Mouse (Mus musculus) monocyte, adult 2 months (primary cell): ENCODE measurements around the gene Dtnb.
"Not testable (repeated sequence)": the region's sequence is repeated elsewhere in the genome, so short reads cannot be mapped to it uniquely, and the experiment has no call there.

Source experiments
- DNase-seq, 2 experiments: peaks; one replicate each; pipeline ENCODE4 v3.0.0; 2022; ENCODE audit warnings: low spot score in 2 of 2, low read depth in 1 of 2

Dtnb gene

DNA sequence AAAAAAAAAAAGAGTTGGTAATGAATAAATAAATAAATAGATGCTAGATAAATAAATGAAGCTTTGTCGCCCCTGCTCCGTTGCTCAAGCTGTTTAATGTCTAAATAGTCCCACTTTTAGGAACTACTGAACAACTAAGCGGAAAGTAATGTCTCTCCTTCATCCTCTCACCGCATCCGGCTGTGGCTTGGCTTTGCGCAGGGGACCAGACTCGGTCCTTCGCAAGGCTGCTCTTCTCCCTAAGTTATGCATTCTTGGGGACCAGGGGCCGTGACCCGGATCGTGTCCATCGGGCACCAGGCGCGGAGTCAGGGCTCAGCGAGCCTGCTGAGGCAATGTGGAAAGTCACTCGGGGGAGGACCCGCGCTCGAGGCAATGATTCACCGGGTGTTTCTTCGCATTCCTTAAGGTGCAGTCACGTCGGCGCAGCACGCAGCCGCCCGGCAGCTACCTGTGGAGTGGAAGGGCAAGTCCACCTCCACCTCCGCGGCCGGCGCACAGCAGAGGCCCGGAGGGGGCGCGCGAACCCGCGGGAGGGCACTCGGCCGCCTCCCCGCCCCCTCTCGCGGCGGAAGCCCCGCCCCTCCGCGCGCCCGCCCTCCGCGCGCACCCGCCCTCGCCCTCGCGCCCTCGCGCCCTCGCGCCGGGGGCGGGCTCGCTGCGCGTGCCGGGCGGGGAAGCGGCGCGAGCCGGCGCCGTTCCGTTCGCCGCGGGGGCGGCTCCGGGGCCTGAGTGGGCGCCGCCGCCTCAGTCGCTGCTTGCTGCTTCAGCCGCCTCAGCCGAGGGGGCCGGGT lies at the start of gene Dtnb:
Gene Dtnb (plus strand): TSS at position 595 of the 794 bp plus-strand sequence.
- DNase-seq = peak in 1 of 2 experiments; percentile 6

- no peak for DNase-seq
Observed at GRCm38 (mm10) chr12:3525536-3525935, 46.6 kb upstream of the Dtnb start.

DNA sequence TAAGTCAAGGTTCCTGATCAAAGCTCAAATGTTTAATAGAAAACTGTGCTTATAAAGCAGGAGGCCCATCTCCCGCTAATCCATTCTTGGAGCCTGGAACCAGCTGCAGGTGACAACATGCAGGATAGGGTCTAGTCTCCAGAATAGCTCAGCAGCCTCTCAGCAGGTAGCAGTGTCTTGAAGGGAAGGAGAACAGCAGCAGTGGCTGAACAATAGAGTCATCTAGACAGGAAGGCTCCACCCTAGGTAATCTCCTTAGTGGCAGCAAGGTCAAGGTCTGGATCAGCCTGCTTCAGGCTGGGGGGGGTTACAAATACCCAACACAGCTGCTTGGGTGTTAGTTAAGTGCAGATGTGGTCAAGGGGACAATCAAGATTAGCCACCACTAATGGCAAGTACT lies 36.7 kb upstream of the Dtnb start:
- DNase-seq = not testable (repeated sequence)

DNA sequence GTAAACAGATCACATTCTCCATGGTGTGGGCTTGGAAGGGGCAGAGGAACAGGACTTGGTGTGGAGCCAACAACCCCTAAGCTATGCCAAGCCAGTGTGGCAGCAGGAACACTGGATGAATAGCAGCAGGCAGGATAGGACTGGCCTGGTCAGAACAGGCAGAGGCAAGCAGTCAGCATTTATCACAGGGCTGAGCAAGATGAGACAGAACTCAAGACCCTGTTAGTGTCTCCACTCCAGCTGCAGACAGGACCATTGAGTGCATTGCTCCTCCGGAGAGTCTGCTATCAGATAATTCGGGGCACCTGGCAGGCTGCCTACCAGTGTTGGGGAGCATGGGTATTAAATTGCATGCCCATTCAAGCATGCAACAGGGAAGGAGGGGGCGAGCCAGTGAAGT lies 34.6 kb upstream of the Dtnb start:
- no peak for DNase-seq

DNA sequence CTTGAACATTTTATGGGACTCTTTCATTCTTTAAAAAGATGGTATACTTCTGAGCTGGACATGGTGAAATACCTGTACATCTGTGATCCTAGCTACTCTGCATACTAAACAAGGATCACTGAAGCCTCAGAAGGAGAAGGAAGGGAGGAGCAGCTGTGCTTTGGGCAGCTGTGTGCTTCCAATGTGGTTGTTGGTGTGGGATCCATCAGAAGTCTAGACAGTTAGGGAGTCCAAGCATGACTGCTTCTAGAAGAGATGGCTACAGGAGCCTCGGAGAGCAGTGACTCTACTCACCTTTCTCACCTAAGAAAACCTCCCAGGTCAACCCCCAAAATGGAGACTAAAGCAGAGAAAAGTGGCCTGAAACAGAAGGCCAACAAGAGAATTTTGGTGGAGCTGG lies 34.1 kb upstream of the Dtnb start:
- DNase-seq = no peak

- no peak for DNase-seq
Observed at GRCm38 (mm10) chr12:3539605-3540004, 32.6 kb upstream of the Dtnb start.

- no peak for DNase-seq
Observed at GRCm38 (mm10) chr12:3540871-3541270, 31.3 kb upstream of the Dtnb start.

DNA sequence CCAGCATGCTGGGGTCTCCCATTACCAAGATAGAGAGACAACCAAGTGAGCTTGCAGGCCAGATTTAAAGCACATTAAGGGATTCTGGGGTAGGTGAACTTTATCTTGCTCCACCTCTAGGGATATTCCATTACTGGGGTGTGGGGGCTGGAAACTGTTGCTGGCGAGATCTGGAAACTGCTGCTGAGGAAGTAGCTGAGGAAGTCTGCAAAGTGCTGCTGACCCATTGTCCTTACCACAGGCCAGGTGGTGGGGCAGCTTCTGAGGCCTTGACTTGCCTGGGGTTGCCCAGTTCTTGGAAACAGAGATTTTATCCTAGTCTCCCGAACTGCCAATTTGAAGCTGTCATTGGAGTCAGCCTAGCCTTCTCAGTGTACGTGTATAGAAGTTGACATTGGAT lies 26.7 kb upstream of the Dtnb start:
- DNase-seq = no peak

DNA sequence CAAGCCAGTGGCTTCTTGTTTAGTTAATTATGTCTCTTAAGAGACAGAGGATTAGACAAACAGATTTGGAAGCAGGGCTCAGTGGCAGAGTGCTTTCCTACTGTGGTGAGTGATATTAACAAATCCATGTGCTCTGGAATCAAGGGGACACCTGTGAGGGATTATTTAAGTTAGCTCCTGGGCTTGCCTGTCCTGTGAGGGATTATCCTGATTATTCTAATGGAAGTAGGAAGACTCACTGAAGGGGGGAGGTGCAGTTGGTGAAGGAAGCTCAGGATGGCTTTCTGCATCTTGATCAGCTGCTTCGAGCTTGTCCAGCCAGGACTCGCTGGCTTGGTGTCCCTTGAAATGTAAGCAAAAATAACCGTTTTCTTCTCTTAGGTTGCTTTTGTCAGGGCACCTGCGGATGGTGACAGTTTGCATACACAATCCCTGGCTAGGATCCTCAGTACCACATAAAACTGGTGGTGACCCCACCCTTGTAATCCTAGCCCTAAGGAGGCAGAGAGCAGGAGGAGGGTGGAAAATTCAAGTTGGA lies 26.0 kb upstream of the Dtnb start:
- DNase-seq = no peak

- no peak for DNase-seq
Observed at GRCm38 (mm10) chr12:3546781-3547180, 25.4 kb upstream of the Dtnb start.

DNA sequence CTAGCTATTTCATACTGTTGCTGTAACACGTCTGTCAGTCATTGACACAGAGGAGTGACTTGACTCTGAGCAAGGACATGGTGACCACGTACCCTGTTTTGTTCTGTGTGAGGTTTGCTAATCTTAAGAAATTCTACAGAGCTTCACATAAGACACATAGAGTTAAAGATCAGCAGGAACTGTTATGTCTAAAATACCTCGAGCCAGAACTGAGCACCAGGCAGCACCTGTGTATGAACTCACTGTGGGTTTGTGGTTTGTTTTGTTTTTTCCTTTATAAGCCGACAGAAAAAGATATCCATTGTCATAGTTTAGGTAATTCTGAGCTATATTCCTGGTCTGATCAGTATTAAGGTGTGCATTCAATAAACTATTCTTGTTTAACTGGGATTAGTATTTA lies 24.7 kb upstream of the Dtnb start:
- no peak for DNase-seq

GRCm38 (mm10) chr12:3547911-3548310 lies 24.3 kb upstream of the Dtnb start:
- no peak for DNase-seq

DNA sequence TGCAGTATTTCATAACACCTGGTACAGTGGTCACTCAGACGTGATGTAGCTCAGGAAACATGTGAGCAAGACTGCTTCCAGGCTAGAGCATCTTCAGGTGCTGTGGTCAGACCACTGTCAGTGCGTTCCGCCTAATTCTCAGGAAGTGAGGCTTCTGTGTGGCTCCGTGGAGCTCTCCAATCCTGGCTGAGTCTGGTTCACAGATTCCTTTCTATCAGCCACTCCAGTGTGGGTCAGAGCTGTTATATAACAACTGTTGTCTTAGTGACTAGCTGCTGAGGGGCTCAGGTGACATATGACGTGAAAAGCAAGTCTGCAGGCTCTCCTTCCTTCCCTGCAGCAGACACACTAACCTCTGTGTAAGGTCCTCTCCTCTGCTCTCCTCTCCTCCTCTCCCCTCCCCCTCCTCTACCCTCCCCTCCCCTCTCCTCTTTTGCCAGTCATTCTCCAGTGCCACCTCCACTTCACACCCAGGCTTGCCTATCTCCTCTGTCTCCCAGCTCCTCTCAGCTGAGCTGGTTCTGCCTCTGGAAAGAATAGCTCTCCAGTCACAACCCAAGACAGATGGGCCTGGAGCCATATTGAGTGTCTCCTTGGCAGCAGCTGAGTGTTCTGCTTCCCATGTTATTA lies 23.5 kb upstream of the Dtnb start:
- DNase-seq = no peak

DNA sequence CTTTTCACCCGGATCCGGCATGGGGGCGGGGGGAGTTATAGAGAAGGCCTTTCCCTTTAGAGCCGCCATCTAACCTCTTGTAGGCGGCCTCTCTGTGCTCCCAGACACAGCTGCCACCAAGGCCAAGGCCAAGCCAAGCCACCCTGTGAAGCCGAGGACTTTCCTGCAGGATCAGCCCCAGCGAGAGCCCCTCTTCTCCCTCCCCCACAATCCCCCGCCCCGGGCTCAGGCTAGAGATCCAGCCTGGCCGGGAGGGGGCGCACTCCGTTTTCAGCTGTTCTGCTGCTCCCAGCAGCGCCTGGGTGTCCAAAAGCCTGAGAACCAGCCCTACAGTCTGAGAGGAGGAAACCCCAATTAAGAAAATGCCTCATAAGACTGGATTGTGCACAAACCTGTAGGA lies 21.9 kb upstream of the Dtnb start:
- no peak for DNase-seq

DNA sequence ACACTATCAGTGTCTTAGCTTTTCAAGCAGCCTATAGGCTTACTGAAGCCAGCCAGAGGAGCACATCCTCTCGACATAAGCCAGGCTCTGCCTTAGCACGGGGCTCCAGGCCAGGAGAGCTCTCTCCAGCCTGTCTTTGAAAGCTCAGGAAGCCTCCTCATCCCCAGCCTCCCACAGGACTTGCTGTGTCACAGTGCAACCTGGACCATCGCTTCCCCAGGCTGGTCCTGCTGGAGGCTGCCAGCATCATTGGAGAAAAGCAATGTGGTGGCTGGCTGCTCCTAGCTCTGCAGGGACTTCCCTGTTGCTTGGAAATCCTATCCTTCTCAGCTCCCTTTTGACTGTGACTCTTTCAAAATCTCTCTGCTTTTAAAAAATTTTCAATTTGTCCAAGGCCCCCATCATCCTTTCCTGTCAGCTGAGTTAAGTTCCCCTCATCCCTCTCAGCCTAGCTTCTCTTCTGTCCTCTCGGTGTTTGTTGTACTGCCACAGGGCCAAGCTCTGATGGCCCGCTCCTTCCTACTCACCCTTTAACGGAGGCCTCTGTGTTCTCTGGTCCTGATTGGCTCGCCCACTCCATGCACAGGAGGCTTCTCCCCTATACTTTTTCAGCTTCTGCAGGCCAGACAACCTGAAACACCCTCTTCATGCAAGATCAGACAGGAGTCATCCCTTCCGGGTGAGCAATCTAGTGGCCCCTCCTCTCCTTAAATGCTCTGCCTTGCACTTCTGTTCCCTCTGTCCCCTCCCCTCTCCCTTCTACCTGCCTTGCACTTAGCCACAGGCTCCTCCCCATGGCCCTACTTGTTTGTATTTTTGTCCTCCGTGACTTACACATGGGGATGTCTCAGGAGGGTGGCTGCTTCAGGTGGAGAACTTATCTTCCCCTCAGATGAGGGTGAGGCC lies 14.5 kb upstream of the Dtnb start:
- DNase-seq = no peak

DNA sequence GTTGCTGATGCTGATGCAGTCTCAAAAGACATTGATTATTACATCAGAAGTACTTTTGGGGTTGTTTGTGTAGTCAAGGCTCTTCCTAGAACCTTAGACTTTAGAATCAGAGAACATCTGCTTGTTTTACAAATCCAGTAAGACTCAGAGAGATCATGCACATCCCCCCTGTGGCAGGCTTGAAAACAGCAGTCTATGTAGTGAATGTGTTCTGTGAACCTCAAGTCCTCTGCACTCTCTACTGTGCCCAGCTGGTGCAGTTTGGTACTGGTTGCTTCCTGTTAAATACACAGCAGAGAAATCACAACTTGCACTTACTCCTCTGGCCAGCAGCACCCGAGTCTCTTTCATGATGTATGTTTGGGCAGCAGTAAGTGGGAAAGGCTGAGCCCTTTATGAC lies 11.6 kb upstream of the Dtnb start:
- DNase-seq = no peak

DNA sequence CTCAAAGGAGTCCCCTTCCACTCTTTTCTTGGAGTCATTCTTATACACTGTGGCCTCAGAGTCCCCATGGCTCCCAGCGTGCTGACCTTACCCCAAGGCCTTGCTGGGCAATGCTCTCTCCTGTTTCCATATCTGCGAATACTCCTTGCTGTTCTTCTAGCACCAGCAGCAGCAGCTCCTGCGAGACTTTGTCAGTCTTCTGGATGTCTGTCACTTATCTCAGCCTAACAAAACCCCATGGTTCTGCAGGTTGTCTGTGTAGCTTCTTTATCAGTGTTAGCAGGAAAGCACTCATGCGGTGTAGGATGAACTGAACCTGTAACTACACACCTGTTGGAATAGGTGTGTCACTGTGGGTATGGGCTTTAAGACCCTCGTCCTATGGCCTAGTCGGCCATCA lies 11.1 kb upstream of the Dtnb start:
- no peak for DNase-seq

- DNase-seq = no peak
Observed at GRCm38 (mm10) chr12:3562806-3563205, 9.4 kb upstream of the Dtnb start.

- DNase-seq = no peak
Observed at GRCm38 (mm10) chr12:3563659-3564058, 8.5 kb upstream of the Dtnb start.

GRCm38 (mm10) chr12:3568461-3568991 lies 3.7 kb upstream of the Dtnb start:
- DNase-seq = no peak

DNA sequence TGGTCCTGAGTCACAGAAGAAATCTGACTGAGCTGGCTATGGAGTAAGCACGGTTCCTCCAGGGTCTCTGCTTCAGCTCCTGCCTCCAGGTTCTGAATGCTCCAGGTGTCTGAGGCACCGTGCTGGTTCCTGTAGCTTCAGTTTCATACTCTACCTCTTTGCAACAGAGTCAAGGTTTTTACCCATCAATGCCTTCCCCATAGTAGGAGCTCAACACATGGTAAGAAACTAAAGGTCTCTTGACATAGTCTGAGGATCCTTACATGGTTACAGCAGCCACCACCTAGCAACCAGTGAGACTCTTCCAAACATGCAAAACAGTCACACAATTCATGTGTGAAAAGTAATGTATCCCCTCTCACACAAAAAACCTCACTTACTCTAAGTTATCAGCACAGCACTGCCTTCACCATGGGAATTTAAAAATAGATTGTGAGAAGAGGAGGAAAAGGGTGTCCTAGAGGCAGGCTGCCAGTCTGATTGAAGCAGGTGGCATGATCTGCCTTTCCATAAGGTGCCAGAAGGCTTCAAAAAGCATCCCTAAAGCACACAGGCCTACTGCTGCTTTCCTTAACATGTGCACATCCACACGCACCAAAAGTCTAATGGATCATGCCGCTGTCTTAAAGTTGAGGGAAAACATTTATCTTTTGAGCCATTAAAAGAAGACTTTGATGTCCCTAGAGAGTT lies 1.3 kb upstream of the Dtnb start:
- no peak for DNase-seq
